In the genomic region with DNA sequence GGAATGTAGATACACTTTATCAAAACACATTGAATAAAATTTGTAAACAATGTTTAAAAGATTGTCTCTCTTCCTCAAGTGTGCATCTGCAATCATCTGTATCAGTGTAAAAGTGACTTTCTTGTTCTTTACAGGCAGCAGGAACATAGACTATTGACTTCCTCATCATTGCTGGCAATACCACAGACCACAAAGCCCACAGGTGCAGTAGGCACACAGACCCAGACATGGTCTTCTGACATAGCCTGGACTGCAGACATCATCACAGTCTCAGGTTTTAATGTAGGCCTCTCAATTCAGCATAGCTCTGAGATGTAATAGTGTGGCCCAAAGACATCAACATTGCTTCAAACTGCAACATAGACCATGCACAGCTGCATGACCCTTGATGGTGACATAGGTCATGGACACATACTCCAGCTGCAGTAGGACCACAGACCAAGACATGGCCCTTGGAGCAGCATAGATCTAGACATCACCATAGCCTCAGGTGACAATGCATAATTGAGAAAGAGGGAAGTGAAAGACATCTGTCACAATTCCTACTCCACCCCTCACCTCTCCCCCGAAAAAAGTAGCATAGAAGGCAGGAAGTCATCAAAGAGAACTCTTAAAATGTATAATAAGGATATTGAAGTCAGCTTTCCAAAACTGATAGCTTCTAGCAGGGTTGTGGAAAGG, we compare ENCODE assay signal across 10 mouse cellular contexts.
"Had no signal": no experiment of that assay in that cellular context is flagged by ENCODE, and none has a peak within 500 bp of the region (broad histone marks: within the 10 kb centered on the region; RNA-seq: fewer than 3 reads in every experiment).

No protein-coding gene starts in this region.

- H3K36me3 ChIP-seq: kidney, embryonic 15.5 days; limb, embryonic 12.5 days; midbrain, embryonic 15.5 days; neural tube, embryonic 13.5 days; stomach, embryonic 15.5 days had no signal

- H3K27me3 ChIP-seq: kidney, embryonic 15.5 days; limb, embryonic 12.5 days; midbrain, embryonic 15.5 days; neural tube, embryonic 13.5 days; stomach, embryonic 15.5 days had no signal

- DNase-seq: kidney, adult 2 months; kidney, postnatal 36 days; lung, adult 18-20 months; right cerebral cortex, adult 18-20 months; thymus, postnatal 14 days had no signal

- ATAC-seq: midbrain, embryonic 15.5 days had no signal
